ENCODE assay signal across 8 mouse cellular contexts in genomic region chr10:76734979-76735378, GRCm38 (mm10). TPM values are rescaled to one million over a fixed set of nuclear protein-coding genes. Genes with fewer than 3 reads are reported as not detected.
DNase-seq lines count a peak whose midpoint lies in the region; ATAC-seq and TF ChIP-seq lines count a peak whose summit lies in the region.

No protein-coding gene starts in this region.

- H3K4me1 ChIP-seq in ES-E14 (ENCODE audit: control insufficient read depth in 2 of 2, insufficient read depth in 2 of 2, low read length in 2 of 2, poor library complexity in 1 of 2): peaks cover 0 to 13% of the 10 kb centered on the region in 2 experiments; a peak in 2 of 4 replicates
- H3K4me1 ChIP-seq in forebrain, embryonic 12.5 days: peaks cover 12% of the 10 kb centered on the region
- H3K4me1 ChIP-seq in hindbrain, embryonic 10.5 days (replicated peaks): peaks cover 28% of the 10 kb centered on the region
- peaks cover 40% of the 10 kb centered on the region for H3K4me1 ChIP-seq in lung, embryonic 15.5 days

- ATAC-seq in forebrain, embryonic 12.5 days (ENCODE audit: low FRiP score): peak; percentile 63; the same call in 1 of the 2 replicates
- no peak for ATAC-seq in lung, embryonic 15.5 days (ENCODE audit: borderline replicate concordance, extremely low read depth, low FRiP score, low TSS enrichment)

- no peak overlapping the region for H3K27ac ChIP-seq in ES-E14 (ENCODE audit: insufficient read depth, low read depth, low read length, poor library complexity, severe bottlenecking)
- H3K27ac ChIP-seq in forebrain, embryonic 12.5 days: no peak overlapping the region
- H3K27ac ChIP-seq in hindbrain, embryonic 10.5 days: 0 out of 2 replicates have a peak overlapping the region, but pooled peaks have one; percentile 24
- no peak overlapping the region for H3K27ac ChIP-seq in layer of hippocampus, adult 2 months
- H3K27ac ChIP-seq in lung, embryonic 15.5 days: peak overlapping the region; percentile 94; the same call in 1 of the 2 replicates

- WGBS in forebrain, embryonic 12.5 days: 2% methylated on average over 4 of the region's 4 CpGs
- 4% methylated on average over 4 of the region's 4 CpGs for whole genome bisulfite sequencing in hindbrain, embryonic 10.5 days
- under 1% methylated on average over 4 of the region's 4 CpGs for WGBS in lung, embryonic 15.5 days

- TF ChIP-seq CTCF in layer of hippocampus, adult 2 months (conservative IDR thresholded peaks at IDR 0.05): peak; percentile 96

- H3K4me2 ChIP-seq in forebrain, embryonic 12.5 days: no peak overlapping the region
- H3K4me2 ChIP-seq in lung, embryonic 15.5 days: no peak overlapping the region

- in situ Hi-C loops in ES-E14 (cut with MboI; ENCODE audit: low sequenced_read_pairs in 2 of 2, unreplicated experiment in 2 of 2): loop anchor here (5.0 to 10.0 kb wide), 2 partner anchors 180 to 183 kb away; no protein-coding TSS in a partner anchor

- H3K4me3 ChIP-seq in ES-E14 (ENCODE audit: insufficient read depth in 1 of 2, low read depth in 1 of 2, low read length in 2 of 2, poor library complexity in 1 of 2, severe bottlenecking in 1 of 2): no peak overlapping the region
- H3K4me3 ChIP-seq in forebrain, embryonic 12.5 days (replicated peaks): no peak overlapping the region
- H3K4me3 ChIP-seq in hindbrain, embryonic 10.5 days: no peak overlapping the region
- no peak overlapping the region for H3K4me3 ChIP-seq in layer of hippocampus, adult 2 months
- no peak overlapping the region for H3K4me3 ChIP-seq in lung, embryonic 15.5 days

- H3K9ac ChIP-seq in ES-E14 (ENCODE audit: insufficient read depth, low read depth, low read length, poor library complexity, severe bottlenecking): no peak overlapping the region
- no peak overlapping the region for H3K9ac ChIP-seq in forebrain, embryonic 12.5 days
- no peak overlapping the region for H3K9ac ChIP-seq in lung, embryonic 15.5 days

- 0 out of 2 replicates have a peak, but pooled peaks cover 5% of the 10 kb centered on the region for H3K27me3 ChIP-seq in forebrain, embryonic 12.5 days
- no peaks in the 10 kb centered on the region for H3K27me3 ChIP-seq in hindbrain, embryonic 10.5 days (ENCODE audit: insufficient read depth, poor library complexity, severe bottlenecking)
- H3K27me3 ChIP-seq in lung, embryonic 15.5 days: no peaks in the 10 kb centered on the region

- H3K9me3 ChIP-seq in ES-E14 (ENCODE audit: control insufficient read depth, insufficient read depth, low read depth, low read length): no peaks in the 10 kb centered on the region
- no peaks in the 10 kb centered on the region for H3K9me3 ChIP-seq in forebrain, embryonic 12.5 days
- H3K9me3 ChIP-seq in hindbrain, embryonic 10.5 days: no peaks in the 10 kb centered on the region
- H3K9me3 ChIP-seq in lung, embryonic 15.5 days: no peaks in the 10 kb centered on the region

- no peaks in the 10 kb centered on the region for H3K36me3 ChIP-seq in ES-E14 (ENCODE audit: control insufficient read depth, insufficient read depth, low read length, poor library complexity, severe bottlenecking)
- H3K36me3 ChIP-seq in forebrain, embryonic 12.5 days (replicated peaks): no peaks in the 10 kb centered on the region
- no peaks in the 10 kb centered on the region for H3K36me3 ChIP-seq in hindbrain, embryonic 10.5 days
- no peaks in the 10 kb centered on the region for H3K36me3 ChIP-seq in lung, embryonic 15.5 days

- DNase-seq in ES-E14 (ENCODE audit: low read depth, low spot score): peak; percentile 62
- DNase-seq in c-Kit-positive CD71-negative TER-119-negative erythroid progenitor cells, embryonic 14.5 days (ENCODE audit: low read depth): peak; percentile 77
- DNase-seq in hindbrain, embryonic 10.5 days (ENCODE audit: low spot score): peak; percentile 83
- peak; percentile 82 to 87 for DNase-seq in layer of hippocampus, adult 2 months (ENCODE audit: low spot score in 2 of 2)
- peak; percentile 67 for DNase-seq in retina, adult 2 months (ENCODE audit: low read depth, low spot score)
- peak; percentile 86 for DNase-seq in thymus, postnatal 4 days

TF ChIP-seq in ES-E14, 5 proteins besides CTCF, POLR2A, EP300 and RAD21:
- TF ChIP-seq ZC3H11A (IDR thresholded peaks at IDR 0.05; ENCODE audit: borderline replicate concordance, low read depth, low read length): peak; percentile 98
- no peak for TF ChIP-seq MAFK (IDR thresholded peaks at IDR 0.05; ENCODE audit: insufficient read depth, low read depth, low read length)

RNA-seq across cellular contexts. Expression of gene Col6a1, which starts 9.0 kb away (rescaled TPM):
- total RNA-seq in ES-E14 (2012; rRNA removed): 1.5 and 4.9 TPM in 2 replicates
- polyA plus RNA-seq in forebrain, embryonic 12.5 days (2016; fragmentation: Nextera tagmentation; extraction: Ambion mirVana): 11.2 and 14.7 TPM in 2 replicates
- polyA plus RNA-seq in hindbrain, embryonic 10.5 days (2016; fragmentation: Nextera tagmentation; extraction: Ambion mirVana): 11.4 and 12.6 TPM in 2 replicates
- 10 to 100 TPM; 19.6 to 23.2 TPM for total RNA-seq in layer of hippocampus, adult 2 months (2021)
- polyA plus RNA-seq in lung, embryonic 15.5 days (2015; fragmentation: Nextera tagmentation; extraction: Ambion mirVana): 284 and 300 TPM in 2 replicates

Comparison
In these comparisons a context has a peak if more than half of its experiments do, and no peak if none do; other contexts are left out.
1. H3K27ac ChIP-seq: peak in hindbrain, embryonic 10.5 days (single experiment) and lung, embryonic 15.5 days (single experiment); none in ES-E14 (single experiment), forebrain, embryonic 12.5 days (single experiment) and layer of hippocampus, adult 2 months (single experiment).
2. RNA of gene Col6a1, which starts 9.0 kb away (polyA plus RNA-seq): 284 to 300 TPM in lung, embryonic 15.5 days; 11.2 to 14.7 TPM in forebrain, embryonic 12.5 days and 11.4 to 12.6 TPM in hindbrain, embryonic 10.5 days; every median in the first group is over 10 times any median in the second.
3. Peak in every context shown above with its lines, with median percentiles within 50 percentile points of each other: DNase-seq.